Mouse (Mus musculus) lung, postnatal 14 days (tissue): Measurements from ENCODE around the gene Ippk.

Source experiments
- DNase-seq: peaks from one replicate; pipeline ENCODE4 v3.0.0; 2021

Ippk gene

GRCm38 (mm10) chr13:49433268-49434029 lies 12.4 kb downstream of the Ippk start:
- no peak for DNase-seq

DNA sequence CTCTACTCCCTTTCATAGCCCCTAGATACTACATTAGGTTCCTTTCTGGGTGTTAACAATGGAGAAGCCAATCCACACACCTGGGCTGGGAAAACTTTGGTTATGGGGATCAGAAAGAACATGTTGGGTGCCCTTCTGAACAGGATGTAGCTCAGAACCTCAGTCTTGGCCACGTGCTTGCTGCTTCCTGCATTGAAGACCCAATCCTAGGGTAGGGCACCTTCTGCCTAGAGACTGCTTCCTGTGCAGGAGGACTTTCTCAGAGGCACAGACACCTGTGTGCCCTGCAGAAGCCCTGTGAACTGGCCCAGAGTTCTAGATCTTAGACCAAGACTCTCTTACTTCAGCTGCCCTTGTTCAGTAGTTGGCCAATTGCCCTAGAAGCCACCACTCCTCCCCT lies 14.7 kb downstream of the Ippk start:
- DNase-seq = no peak

GRCm38 (mm10) chr13:49436170-49436569 lies 15.1 kb downstream of the Ippk start:
- DNase-seq = no peak

DNA sequence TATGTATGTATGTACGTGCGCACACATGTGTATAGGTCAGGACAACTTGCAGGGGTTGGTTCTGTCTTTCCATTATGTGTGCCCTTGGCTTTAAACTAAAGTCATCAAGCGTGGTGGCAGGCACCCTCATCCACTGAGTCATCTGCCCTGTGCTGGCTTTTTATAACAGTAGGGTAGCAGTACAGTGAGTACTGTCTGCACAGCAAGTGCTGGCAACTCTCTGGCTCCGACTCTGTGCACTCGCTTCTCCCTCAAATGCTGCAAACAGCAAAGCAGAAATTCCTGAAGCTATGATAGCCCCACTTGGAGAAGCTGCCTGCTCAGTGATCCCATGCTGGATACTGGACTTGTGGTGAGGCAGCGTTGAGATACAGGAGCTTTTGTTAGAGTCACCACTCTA lies 23.4 kb downstream of the Ippk start:
- DNase-seq = no peak

- peak; percentile 90 for DNase-seq
Measured at GRCm38 (mm10) chr13:49449318-49449749, 28.3 kb downstream of the Ippk start.

GRCm38 (mm10) chr13:49460276-49460675 lies 39.2 kb downstream of the Ippk start:
- peak; percentile 18 for DNase-seq

GRCm38 (mm10) chr13:49460692-49461414 lies 39.8 kb downstream of the Ippk start:
- DNase-seq = peak; percentile 35

DNA sequence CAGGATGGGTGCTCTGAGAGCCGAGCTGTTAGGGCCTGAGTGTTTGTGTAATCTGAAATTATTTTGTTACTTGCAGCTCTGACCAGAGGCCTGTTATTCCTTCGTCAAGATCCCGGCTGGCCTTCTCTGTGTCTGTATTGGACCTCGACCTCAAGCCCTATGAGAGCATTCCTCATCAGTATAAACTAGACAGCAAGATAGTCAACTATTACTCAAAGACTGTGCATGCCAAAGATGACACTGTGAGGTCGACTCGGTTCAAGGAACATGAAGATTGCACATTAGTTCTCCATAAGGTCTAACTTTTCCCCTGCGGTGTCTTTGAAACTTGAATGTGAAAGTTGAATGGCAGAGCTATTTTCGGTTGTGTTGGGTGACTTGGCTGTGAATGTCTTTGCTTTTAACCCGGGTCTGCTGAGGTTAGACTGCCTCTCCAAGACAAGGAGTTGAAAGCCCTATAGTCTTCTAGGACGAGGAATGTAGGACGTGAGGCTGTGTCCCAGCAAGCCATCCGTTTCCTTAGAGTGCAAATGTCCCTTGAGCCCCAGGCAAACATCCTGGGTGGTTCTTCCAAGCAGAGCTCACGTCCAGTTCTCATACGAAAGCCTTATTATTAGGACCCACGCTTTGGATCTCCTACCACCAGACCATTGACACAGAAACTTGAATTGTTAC lies 40.5 kb downstream of the Ippk start:
- DNase-seq = peak; percentile 75

GRCm38 (mm10) chr13:49462921-49463320 lies 41.9 kb downstream of the Ippk start:
- DNase-seq = no peak

DNA sequence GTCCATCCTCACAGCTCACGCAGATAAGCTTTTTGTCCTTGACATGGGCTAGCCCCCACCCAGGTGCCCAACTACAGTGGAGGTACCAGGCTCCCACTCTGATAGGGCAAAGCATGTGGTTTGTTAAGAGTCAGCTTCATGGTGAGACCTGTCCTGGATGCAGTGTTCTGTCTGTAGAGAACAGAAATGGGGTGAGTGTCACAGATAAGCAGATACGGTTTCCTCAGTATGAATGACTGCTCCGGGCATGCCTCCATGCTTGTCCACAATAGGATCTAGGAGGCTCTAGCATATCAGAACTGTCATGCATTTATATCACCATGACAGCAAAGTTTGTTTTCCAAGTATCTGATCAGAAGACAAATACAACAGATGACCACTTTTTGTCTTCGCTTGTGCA lies 44.8 kb downstream of the Ippk start:
- DNase-seq = no peak

GRCm38 (mm10) chr13:49466393-49467075 lies 45.5 kb downstream of the Ippk start:
- DNase-seq = peak; percentile 65

DNA sequence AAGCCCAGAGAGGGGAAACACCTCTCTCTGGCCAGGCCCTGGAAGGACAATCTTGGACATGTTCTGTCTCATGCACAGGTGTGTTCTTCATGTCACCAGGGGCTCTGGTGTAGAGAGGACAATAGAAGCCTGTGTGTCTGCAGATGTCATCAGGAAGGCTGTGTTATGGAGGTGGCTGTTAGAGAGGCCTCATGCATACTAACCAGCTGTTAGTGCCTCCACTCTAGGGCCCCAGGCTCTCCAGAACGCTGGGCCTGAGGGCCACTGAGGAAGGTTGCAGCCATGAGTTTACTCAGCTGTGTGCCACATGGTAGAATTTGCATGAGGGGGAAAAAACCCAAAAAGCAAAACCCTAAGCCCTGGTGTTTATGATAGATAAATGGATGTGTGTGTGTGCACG lies 46.5 kb downstream of the Ippk start:
- DNase-seq = no peak

GRCm38 (mm10) chr13:49469002-49469401 lies 48.0 kb downstream of the Ippk start:
- DNase-seq = no peak

DNA sequence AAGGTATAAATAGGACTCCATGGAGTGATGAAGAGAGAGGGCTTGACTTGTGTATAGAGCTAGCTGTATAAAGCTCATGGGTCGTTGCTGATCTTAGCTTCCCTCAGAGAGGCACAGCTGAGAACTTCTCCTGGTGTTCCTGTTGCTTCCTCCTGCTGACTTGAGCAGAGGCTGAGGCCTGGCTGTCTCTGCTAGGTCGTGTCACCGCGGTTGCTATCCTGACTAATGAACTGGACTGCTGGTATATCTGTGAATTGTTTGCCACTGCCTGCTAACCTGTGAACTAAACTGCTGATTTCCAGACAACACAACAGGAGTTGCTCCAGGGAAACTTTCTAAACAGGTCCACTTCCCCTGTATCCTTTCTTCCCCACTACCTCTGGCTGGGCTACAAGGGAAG lies 49.3 kb downstream of the Ippk start:
- DNase-seq = no peak

DNA sequence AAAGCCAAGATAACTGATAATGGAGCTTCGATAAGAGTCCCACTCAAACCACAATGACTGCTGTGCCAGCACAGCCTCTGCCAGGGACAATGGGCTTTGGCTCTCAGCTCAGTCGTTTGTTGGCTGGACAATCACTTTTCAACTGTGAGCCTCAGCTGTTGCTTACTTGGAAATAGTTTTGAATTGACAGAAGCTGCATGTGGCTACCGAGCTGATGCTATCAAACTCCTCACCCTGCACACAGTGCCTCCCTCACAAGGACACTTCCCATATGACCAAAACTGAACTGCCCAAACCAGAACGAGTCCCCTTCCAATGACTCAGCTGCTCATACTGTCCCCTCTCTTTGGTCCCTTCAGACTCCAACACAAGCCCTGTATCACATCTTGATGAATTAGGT lies 49.8 kb downstream of the Ippk start:
- peak; percentile 52 for DNase-seq

- peak; percentile 64 for DNase-seq
Measured at GRCm38 (mm10) chr13:49471981-49472675, 51.1 kb downstream of the Ippk start.

- no peak for DNase-seq
Measured at GRCm38 (mm10) chr13:49472676-49473005, 51.6 kb downstream of the Ippk start.

DNA sequence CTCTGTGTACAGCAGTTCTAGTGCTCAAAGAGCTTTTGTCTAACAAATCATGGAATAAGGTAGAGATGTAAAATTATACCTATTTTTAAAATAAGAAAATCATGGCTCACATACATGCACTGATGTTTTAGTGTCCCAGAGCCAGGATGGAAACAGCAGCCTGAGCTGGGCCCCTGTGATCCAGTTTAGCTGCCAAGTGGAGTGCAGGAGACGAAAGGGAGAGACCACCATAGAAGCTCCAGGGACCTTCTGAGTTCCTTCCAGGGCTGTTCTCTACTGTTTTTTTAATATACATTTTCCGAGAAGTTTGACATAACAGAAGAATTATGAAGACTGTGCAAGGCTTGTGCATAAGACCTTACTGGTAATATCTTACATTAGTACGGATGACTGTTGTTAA lies 56.8 kb downstream of the Ippk start:
- no peak for DNase-seq

- DNase-seq = no peak
Measured at GRCm38 (mm10) chr13:49478851-49479374, 57.9 kb downstream of the Ippk start.

- DNase-seq = peak; percentile 68
Measured at GRCm38 (mm10) chr13:49479399-49479798, 58.4 kb downstream of the Ippk start.

- peak; percentile 86 for DNase-seq
Measured at GRCm38 (mm10) chr13:49480057-49480456, 59.0 kb downstream of the Ippk start.

GRCm38 (mm10) chr13:49480551-49480950 lies 59.5 kb downstream of the Ippk start:
- DNase-seq = peak; percentile 38
